Mouse (Mus musculus) left cerebral cortex, postnatal 10 days (tissue): ENCODE measurements around the gene Fignl1. TPM values are rescaled to one million over a fixed set of nuclear protein-coding genes. Genes with fewer than 3 reads are reported as not detected.

ENCODE experiments used
- DNase-seq, 2 experiments: peaks; one replicate each; pipeline ENCODE4 v3.0.0; 2021 to 2022; ENCODE audit warnings: low spot score in 2 of 2, mixed read lengths in 1 of 2; ENCODE audit errors: extremely low spot score in 1 of 2
- intact Hi-C: fragments of 180-260 bp; cut with DNase I; formaldehyde crosslinking; loops from one replicate; pipeline ENCODE4 v1.15.1; 2025
- total RNA-seq, 2 experiments: library from RNA; stranded (reverse); gene quantifications; 2 replicates each; pipeline ENCODE4 v1.2.3; 2021

Fignl1 gene
- total RNA-seq, 2 experiments from 2014 or later = 1.8 to 1.9 TPM

DNA sequence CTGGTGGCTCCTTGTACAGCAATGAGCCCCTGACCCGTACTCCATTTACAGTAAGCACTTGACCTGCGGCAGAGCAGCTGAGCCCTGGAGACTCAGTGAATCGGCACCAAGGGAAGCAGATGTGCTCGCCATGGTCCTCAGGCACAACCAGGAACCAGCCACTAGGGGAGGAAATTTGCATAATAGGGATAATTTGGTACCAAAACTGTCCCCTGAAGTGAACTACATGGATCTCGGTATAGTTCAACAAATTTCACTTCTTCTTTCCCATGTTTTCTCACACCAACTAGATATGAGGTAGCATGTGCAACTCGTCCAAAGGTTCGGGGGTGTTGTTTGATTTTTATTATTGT is 32.0 kb downstream of the Fignl1 start:
- intact Hi-C loops = no loop called here
- DNase-seq = no peak

GRCm38 (mm10) chr11:11776071-11776821 is 32.5 kb downstream of the Fignl1 start:
- intact Hi-C loops = no loop called here
- DNase-seq = no peak

DNA sequence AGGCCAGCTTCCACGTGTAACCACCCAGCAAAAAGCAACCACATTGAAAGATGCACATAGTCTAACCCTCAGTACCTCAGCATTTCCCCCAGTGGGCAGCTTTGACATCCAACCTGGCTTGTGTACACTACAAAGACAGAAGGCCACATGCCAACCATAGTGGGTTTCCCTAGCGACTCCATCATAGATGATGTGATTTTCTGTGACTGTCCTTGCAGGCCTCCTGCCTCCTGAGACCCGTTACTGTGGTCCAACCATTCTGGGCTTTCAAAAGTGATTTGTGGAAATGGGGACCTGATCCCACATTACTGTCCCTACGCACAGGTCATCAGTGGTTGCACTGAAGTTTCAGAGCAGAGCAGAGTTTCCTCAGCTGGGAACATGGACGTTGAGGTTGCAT is 33.9 kb downstream of the Fignl1 start:
- DNase-seq = no peak
- intact Hi-C loops = no loop called here

DNA sequence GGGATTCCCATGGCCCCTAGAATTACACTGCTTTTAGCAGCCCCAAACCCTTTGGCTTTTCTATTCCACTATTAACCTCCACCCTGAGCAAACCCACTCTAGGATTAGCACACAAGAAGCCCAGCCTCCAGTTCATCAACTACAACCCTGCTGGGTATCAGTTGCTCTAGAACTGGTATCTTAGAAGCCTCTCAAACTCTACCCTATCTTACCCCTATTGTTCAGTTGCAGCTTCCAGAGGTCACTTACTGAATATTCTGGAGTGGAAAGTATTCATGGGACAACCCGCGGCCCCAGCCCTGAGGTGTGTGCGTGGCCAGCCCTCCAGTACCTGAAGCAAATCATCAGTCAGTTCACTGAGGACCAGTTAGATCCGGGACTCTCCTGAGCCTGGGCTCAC is 34.4 kb downstream of the Fignl1 start:
- no peak for DNase-seq

DNA sequence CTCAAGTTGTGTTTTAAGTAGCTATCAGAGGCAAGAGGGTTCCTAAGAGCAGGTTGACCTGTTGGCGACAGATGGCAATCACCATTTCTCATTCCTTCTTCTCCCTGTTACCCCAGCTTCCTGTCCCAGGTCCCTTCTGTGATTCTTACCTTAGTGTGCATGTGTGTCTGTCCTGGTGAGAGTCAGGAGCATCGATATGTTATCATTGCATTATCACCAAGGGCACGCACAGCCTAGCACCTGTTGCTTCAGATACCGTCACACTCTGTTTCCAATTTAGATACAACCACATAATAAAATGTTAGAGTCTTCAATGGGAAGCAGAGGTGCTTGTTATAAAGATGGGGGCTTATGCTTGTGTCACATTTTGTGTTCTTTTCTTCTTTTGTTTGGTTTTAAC is 36.6 kb downstream of the Fignl1 start:
- intact Hi-C loops = no loop called here

More for the DNA sequence above, 34.4 kb downstream of the Fignl1 start:
- intact Hi-C loops = no loop called here

DNA sequence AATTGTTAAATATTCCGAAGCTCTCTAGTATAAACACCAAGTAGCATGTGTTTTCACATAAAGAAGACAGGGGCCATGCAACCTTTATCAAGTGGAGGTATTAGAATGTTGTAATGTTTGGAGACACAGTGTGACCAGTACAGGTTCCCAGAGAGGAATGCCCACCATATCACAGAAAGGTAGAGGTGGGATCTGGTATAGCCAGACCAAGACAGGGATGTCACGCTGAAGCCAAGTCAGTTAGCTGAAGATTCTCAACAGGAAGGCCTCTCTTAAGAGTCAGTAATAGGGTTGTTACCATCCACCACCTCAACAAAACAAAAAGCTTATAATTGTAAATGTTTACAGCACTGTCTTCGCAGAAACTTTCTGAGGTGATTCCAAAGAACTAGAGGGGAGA is 38.1 kb downstream of the Fignl1 start:
- no peak for DNase-seq
- intact Hi-C loops = no loop called here

More for the DNA sequence above, 36.6 kb downstream of the Fignl1 start:
- no peak for DNase-seq

GRCm38 (mm10) chr11:11769281-11769680 is 39.5 kb downstream of the Fignl1 start:
- intact Hi-C loops = no loop called here
- DNase-seq = no peak

DNA sequence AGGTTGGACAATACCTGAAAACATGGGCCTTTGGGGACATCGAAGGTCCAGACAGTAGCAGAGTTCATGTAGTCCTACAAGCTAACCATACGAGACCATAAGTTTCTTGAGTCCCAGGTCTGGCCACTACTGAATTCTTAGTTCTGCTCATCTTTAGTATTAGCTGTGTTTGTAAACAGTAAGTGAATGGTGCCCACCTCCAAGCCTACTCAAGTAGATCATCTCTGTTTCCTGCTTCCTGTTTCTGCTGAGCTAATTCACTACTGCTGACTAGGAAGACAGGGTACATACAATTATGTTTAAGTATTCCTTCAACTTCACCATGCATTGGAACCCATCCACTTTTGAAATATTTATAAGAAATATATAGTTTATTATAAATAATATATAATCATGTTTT is 40.7 kb downstream of the Fignl1 start:
- no peak for DNase-seq
- intact Hi-C loops = no loop called here

- no peak for DNase-seq
- intact Hi-C loops = no loop called here
Measured at GRCm38 (mm10) chr11:11766736-11767135, 42.0 kb downstream of the Fignl1 start.

DNA sequence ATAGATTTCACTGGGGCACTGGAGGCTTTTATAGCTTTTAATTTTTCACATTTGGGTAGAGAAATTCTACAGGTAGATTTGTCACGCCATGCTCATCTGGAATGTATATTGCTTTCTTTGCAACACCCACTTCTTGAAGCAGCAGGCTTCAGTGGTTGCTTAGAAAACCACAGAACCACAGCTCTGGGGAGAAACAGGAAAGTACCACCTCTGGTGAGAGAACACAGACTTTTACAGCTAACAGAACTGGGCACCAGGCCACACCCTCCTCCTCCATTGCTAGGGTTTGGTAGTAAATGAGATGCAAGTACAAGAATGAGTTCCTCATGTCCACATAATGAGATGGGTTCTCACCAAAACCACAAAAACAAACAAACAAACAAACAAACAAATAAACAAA is 42.7 kb downstream of the Fignl1 start:
- intact Hi-C loops = no loop called here
- DNase-seq = no peak

GRCm38 (mm10) chr11:11765414-11765813 is 43.3 kb downstream of the Fignl1 start:
- intact Hi-C loops = no loop called here
- DNase-seq = no peak

DNA sequence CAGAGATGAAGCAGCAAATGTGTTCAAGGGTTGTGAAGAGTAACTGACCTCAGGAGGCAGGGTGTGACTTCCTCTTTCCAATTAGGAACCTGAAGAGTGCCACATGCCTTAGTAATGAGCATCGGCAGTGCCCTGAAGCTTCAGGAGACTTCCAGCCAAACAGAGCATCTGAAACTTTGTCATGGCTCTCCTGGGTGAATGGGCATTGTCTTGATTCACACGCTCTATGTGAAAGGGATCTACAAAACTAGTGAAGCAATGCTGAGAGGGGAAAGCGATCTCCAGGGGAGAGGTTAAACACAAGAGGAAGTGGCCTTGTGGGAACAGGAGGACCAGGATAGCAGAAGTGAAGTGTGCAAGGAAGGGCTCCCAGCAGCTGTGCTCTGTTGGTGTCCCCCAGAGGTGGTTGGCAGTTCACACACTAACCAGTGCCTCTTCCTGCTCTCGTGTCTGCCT is 45.5 kb downstream of the Fignl1 start:
- intact Hi-C loops = no loop called here
- DNase-seq = no peak

- no peak for DNase-seq
- intact Hi-C loops = no loop called here
Measured at GRCm38 (mm10) chr11:11758883-11759282, 49.9 kb downstream of the Fignl1 start.

DNA sequence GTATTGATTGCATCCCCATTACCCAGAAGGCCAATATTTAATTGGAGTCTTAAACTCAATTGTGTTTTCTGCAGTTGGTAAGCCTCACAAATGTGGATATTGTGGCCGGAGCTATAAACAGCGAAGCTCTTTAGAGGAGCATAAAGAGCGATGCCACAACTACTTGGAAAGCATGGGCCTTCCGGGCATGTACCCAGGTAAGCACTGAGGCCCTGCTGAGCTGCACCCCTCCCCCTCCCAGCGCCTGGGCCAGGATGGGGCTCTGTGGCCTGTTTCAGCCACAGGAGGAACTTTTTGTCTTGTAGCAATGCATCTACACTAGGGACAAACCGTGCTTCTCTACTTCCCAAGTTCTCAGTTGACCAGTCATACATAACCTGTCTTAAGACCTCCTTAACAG is 50.6 kb downstream of the Fignl1 start:
- intact Hi-C loops = no loop called here
- no peak for DNase-seq

GRCm38 (mm10) chr11:11752859-11753258 is 55.9 kb downstream of the Fignl1 start:
- intact Hi-C loops = no loop called here
- no peak for DNase-seq

DNA sequence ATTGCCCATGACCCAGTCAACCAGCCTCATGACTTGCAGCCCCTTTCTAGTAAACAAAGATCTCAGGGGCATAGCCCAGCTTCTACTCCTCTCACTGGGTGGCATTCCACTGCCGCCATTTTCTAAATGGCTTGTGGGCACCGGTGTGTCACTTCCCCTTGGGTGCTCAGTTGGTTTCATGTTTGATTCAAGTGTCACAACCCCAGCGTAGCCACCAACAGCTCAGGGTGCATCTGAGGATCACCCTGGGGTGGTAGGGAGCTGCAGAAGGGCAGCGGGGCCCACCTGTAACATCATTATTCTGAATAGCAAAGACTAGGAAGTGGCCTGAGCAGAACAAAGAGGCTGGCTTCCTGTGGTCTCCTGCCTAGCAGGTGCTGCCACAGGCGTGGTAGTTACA is 57.7 kb downstream of the Fignl1 start:
- no peak for DNase-seq
- intact Hi-C loops = no loop called here

- DNase-seq = no peak
- intact Hi-C loops = no loop called here
Measured at GRCm38 (mm10) chr11:11744222-11744621, 64.5 kb downstream of the Fignl1 start.

DNA sequence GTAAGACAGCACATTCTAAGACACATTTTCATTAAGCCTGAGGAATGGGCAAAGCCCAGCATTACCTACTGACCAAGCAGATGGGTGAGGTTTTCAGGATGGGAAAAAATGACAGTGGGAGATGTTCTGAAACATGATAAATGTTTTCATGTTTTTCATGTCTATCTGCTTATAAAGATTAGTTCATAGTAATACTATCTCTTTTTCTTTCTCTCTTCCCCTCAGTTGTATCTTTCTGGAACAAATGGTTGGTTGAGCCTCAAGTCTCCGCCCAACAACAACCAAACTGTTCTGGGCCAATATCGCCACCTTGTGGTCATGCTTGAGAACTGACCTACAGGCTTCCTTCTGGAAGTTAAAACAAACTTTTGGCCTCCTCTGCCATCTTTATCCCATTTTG is 66.1 kb downstream of the Fignl1 start:
- intact Hi-C loops = no loop called here

GRCm38 (mm10) chr11:11741574-11741973 is 67.2 kb downstream of the Fignl1 start:
- intact Hi-C loops = no loop called here
- no peak for DNase-seq

More for the DNA sequence above, 66.1 kb downstream of the Fignl1 start:
- no peak for DNase-seq

DNA sequence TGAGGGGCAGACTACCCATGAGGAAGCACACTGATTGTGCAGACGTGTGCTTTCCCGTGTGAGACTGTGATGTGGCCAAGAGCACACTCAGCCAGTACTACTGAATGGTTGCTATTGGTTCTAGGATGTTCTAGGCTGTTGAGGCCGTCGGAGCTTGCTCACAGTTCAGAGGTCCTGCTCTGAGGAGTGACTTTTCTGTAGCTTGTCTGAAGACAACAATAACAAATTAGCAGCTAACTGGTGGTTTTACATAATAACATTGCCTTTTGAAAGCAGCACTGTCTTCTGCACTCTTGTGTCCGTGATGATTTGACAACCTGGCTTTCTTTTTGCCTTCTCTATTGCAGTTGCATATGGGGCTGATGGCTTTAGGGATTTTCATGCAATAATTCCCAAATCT is 68.2 kb downstream of the Fignl1 start:
- intact Hi-C loops = no loop called here
- DNase-seq = no peak

DNA sequence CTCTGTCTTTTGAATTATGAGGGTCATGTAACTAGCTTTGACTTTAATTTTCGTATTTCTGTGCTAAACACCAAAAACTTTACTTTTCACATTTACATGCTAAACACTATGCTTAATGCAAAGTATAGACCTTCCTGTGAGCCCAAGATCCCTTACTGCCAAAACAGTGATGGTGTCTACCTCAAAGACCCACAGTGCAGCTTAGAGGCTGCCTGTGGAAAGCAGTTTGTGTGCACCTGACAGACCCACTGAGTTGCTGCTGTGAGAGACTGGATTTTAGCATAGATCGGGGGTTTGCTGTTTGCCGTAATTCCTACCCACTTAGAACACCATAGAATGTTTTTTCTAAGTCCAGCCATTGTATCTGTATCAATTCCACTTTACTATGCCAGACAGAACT is 69.7 kb downstream of the Fignl1 start:
- intact Hi-C loops = no loop called here
- no peak for DNase-seq
